Mouse (Mus musculus) forebrain, postnatal 0 days (tissue): ENCODE data around the gene Trpm3. TPM values are rescaled to one million over a fixed set of nuclear protein-coding genes. Genes with fewer than 3 reads are reported as not detected.
"Not testable (repeated sequence)": the region's sequence is repeated elsewhere in the genome, so short reads cannot be mapped to it uniquely, and the experiment has no call there.

Experiments
- ATAC-seq: fragments of 200-750 bp; cut with Nextera tagmentation; 2 replicates; pipeline ENCODE4 v1.8.0; 2017; ENCODE audit warnings: mild to moderate bottlenecking, moderate library complexity
- DNase-seq: peaks from one replicate; pipeline ENCODE4 v3.0.0-alpha.2; 2015
- H3K27ac ChIP-seq: fragments of 300-500 bp; sonication (generic); 2 replicates; pipeline ENCODE4 v1.5.1; 2014; ENCODE audit warnings: low read depth, mild to moderate bottlenecking, antibody characterized with exemption, low read length, moderate library complexity, mixed read lengths
- H3K27me3 ChIP-seq: fragments of 300-500 bp; sonication (generic); 2 replicates; pipeline ENCODE4 v1.6.1; 2014; ENCODE audit warnings: mild to moderate bottlenecking, low read length, mixed read lengths; ENCODE audit not compliant: insufficient read depth
- H3K36me3 ChIP-seq: fragments of 300-500 bp; sonication (generic); 2 replicates; pipeline ENCODE4 v1.6.1; 2014; ENCODE audit warnings: mild to moderate bottlenecking, moderate library complexity; ENCODE audit not compliant: insufficient read depth
- H3K4me1 ChIP-seq: fragments of 300-500 bp; sonication (generic); 2 replicates; pipeline ENCODE4 v1.6.1; 2014; ENCODE audit warnings: antibody characterized with exemption; ENCODE audit not compliant: insufficient read depth
- H3K4me2 ChIP-seq: fragments of 300-500 bp; sonication (generic); 2 replicates; pipeline ENCODE4 v1.6.1; 2014; ENCODE audit warnings: low read depth, mild to moderate bottlenecking, moderate library complexity
- H3K4me3 ChIP-seq: fragments of 300-500 bp; sonication (generic); 2 replicates; pipeline ENCODE4 v1.5.1; 2014; ENCODE audit warnings: low read depth, low read length, mixed read lengths
- H3K9ac ChIP-seq: fragments of 300-500 bp; sonication (generic); 2 replicates; pipeline ENCODE4 v1.6.1; 2014; ENCODE audit warnings: mild to moderate bottlenecking
- H3K9me3 ChIP-seq: fragments of 300-500 bp; sonication (generic); 2 replicates; pipeline ENCODE4 v1.6.1; 2016; ENCODE audit warnings: low read length
- CTCF ChIP-seq: sonication (generic); IDR thresholded peaks from 2 replicates; pipeline ENCODE4 v1.5.1; 2016; ENCODE audit warnings: antibody characterized with exemption, control low read depth, low read depth
- WGBS: fragments of 180-500 bp; shearing (Covaris S2); extraction: QIAGEN DNeasy Blood & Tissue Kit; methylation state at CpG from one replicate; pipeline ENCODE4 v1.1.7; 2014; 5-methylcytosine and 5-hydroxymethylcytosine counted together
- polyA plus RNA-seq: library from polyadenylated mRNA; unstranded; fragments of >200 nt; fragmentation: Nextera tagmentation; extraction: Ambion mirVana; gene quantifications from 2 replicates; pipeline ENCODE4 v1.2.1, GENCODE M21; 2015
- total RNA-seq: library from RNA; depleted of rRNA; stranded (reverse); fragments of >200 nt; gene quantifications from 2 replicates; pipeline ENCODE4 v1.2.3, GENCODE M21; 2014

Trpm3 gene
- total and polyA plus RNA-seq, 2 experiments from 2014 or later: 25.6 to 39.7 TPM

- no peak overlapping the region for H3K4me2 ChIP-seq
- ATAC-seq: no peak
- 71% methylated on average over 2 of the region's 2 CpGs for WGBS
Observed at GRCm38 (mm10) chr19:23018186-23018727, 879.4 kb downstream of the Trpm3 start.

DNA sequence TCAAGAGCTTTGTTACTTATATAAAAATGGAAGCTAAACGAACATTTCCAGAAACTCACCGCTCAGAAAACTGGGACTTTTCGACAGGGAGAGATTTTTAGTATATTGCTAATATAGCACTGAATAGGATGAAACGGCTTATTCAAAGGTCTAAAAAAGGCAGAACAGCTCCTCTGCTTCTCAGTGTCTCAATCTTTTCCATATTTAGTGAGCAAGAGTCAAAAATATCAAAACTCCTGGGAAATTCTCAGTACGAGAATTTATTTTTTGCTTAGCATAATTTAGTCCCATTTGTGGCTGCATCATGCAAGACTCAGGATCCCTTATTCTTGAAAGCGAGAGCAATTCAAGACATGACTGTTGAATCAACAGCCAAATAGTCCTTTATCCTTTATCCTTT lies 884.1 kb downstream of the Trpm3 start:
- no peaks in the 10 kb centered on the region for H3K36me3 ChIP-seq
- H3K4me1 ChIP-seq: 0 out of 2 replicates have a peak, but pooled peaks cover 6% of the 10 kb centered on the region
- TF ChIP-seq CTCF: no peak
- 78% methylated on average over 6 of the region's 6 CpGs for WGBS
- no peaks in the 10 kb centered on the region for H3K9me3 ChIP-seq
- no peak overlapping the region for H3K27ac ChIP-seq
- no peak for ATAC-seq
- no peak for DNase-seq
- no peak overlapping the region for H3K4me2 ChIP-seq
- no peak overlapping the region for H3K4me3 ChIP-seq
- no peak overlapping the region for H3K9ac ChIP-seq
- H3K27me3 ChIP-seq: no peaks in the 10 kb centered on the region

More at GRCm38 (mm10) chr19:23018186-23018727, 879.4 kb downstream of the Trpm3 start:
- no peaks in the 10 kb centered on the region for H3K27me3 ChIP-seq
- no peaks in the 10 kb centered on the region for H3K9me3 ChIP-seq
- no peak overlapping the region for H3K4me3 ChIP-seq
- H3K27ac ChIP-seq: no peak overlapping the region
- no peaks in the 10 kb centered on the region for H3K36me3 ChIP-seq
- DNase-seq: no peak
- H3K9ac ChIP-seq: no peak overlapping the region
- no peak for TF ChIP-seq CTCF
- H3K4me1 ChIP-seq: 0 out of 2 replicates have a peak, but pooled peaks cover 3% of the 10 kb centered on the region

DNA sequence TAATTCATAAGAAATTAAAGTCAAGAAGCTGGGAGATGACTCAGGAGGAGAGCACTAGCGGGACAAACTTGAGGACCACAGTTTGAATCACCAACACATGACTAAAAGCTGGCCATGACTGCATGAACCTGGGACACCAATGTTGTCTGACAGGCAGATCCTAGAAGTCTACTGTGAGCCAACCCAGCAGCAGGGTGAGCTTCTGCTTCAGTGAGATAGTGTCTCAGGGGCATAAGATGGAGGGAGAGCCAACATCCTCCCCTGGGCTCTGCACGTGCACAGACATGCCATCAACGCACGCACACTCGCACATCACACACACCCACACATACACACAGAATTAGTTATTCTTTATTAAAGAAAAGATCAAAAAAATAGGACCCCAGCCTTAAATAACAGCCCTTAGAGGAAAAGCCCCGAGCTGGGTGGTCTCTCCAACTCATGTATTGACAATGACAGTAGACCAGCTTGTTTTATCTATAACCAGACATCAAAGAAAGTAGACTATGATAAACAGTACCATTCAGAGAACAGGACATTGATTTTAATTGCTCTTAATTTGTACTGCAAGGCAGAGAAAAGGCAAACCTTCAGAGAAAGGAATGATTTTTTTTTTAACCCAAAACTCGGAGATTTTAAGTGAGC lies 884.6 kb downstream of the Trpm3 start:
- H3K27ac ChIP-seq: no peak overlapping the region
- 79% methylated on average over 7 of the region's 7 CpGs for WGBS
- no peak overlapping the region for H3K4me3 ChIP-seq
- no peak overlapping the region for H3K9ac ChIP-seq
- H3K4me2 ChIP-seq: no peak overlapping the region
- DNase-seq (no peak), ATAC-seq (no peak)
- no peaks in the 10 kb centered on the region for H3K9me3 ChIP-seq
- H3K4me1 ChIP-seq: 0 out of 2 replicates have a peak, but pooled peaks cover 6% of the 10 kb centered on the region
- H3K27me3 ChIP-seq: no peaks in the 10 kb centered on the region
- no peak for TF ChIP-seq CTCF
- H3K36me3 ChIP-seq: no peaks in the 10 kb centered on the region

GRCm38 (mm10) chr19:23024821-23025220 lies 886.0 kb downstream of the Trpm3 start:
- 85% methylated on average over 4 of the region's 4 CpGs for WGBS

DNA sequence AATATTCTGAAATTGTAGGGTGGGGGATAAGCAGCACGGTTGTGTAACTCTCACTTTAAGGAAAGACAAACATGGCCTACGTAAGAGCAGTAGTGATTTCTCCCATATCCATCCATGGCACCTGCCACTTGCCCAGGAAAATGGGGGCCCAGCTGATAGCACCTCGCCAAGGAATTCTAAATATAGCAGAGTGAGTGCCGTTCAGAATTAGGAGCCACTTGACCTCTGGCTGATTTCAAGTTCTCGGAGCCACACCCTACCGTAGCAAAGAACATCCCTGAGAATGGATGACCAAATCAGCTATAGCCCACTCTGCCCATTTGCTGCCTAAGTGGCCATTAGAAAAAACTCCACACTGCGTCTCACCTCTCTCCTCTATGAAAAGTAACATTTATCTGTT lies 887.6 kb downstream of the Trpm3 start:
- no peaks in the 10 kb centered on the region for H3K27me3 ChIP-seq
- H3K4me1 ChIP-seq: 0 out of 2 replicates have a peak, but pooled peaks cover 6% of the 10 kb centered on the region
- no peaks in the 10 kb centered on the region for H3K9me3 ChIP-seq
- ATAC-seq: no peak
- H3K4me2 ChIP-seq: no peak overlapping the region
- DNase-seq: no peak
- no peaks in the 10 kb centered on the region for H3K36me3 ChIP-seq
- TF ChIP-seq CTCF: no peak
- no peak overlapping the region for H3K27ac ChIP-seq
- no peak overlapping the region for H3K4me3 ChIP-seq
- 91% methylated on average over 7 of the region's 7 CpGs for WGBS
- no peak overlapping the region for H3K9ac ChIP-seq

More at GRCm38 (mm10) chr19:23024821-23025220, 886.0 kb downstream of the Trpm3 start:
- Histone ChIP-seq H3K27ac (no peak overlapping the region), H3K36me3 (no peaks in the 10 kb centered on the region), H3K4me3 (no peak overlapping the region), H3K9me3 (no peaks in the 10 kb centered on the region), H3K27me3 (no peaks in the 10 kb centered on the region), H3K9ac (no peak overlapping the region), H3K4me2 (no peak overlapping the region), H3K4me1 (0 out of 2 replicates have a peak, but pooled peaks cover 6% of the 10 kb centered on the region)
- TF ChIP-seq CTCF: no peak
- DNase-seq (no peak), ATAC-seq (no peak)

- no peak for ATAC-seq
- DNase-seq: no peak
- H3K4me2 ChIP-seq: no peak overlapping the region
- WGBS: 81% methylated on average over 5 of the region's 5 CpGs
- no peaks in the 10 kb centered on the region for H3K9me3 ChIP-seq
- TF ChIP-seq CTCF: no peak
- H3K4me3 ChIP-seq: no peak overlapping the region
- no peak overlapping the region for H3K27ac ChIP-seq
- no peak overlapping the region for H3K9ac ChIP-seq
- no peaks in the 10 kb centered on the region for H3K36me3 ChIP-seq
- H3K27me3 ChIP-seq: no peaks in the 10 kb centered on the region
- 0 out of 2 replicates have a peak, but pooled peaks cover 3% of the 10 kb centered on the region for H3K4me1 ChIP-seq
Observed at GRCm38 (mm10) chr19:23028283-23028682, 889.4 kb downstream of the Trpm3 start.

GRCm38 (mm10) chr19:23033343-23033742 lies 894.5 kb downstream of the Trpm3 start:
- H3K4me1 ChIP-seq, H3K27me3 ChIP-seq, H3K9ac ChIP-seq, H3K4me2 ChIP-seq, DNase-seq, H3K27ac ChIP-seq, H3K4me3 ChIP-seq, H3K36me3 ChIP-seq, ATAC-seq, H3K9me3 ChIP-seq: not testable (repeated sequence)
- WGBS: 30% methylated on average over 1 of the region's 1 CpGs
